Mouse (Mus musculus): ENCODE results near the gene Gdpd1.

GRCm38 (mm10) chr11:87109519-87110171, 35.8 kb upstream of the Gdpd1 start:
- no peak for TF ChIP-seq CTCF (IDR thresholded peaks at IDR 0.05; ENCODE audit: low read depth)
- TF ChIP-seq EP300 (IDR thresholded peaks at IDR 0.05; ENCODE audit: low read depth), result no peak
